Mouse (Mus musculus) heart, adult 2 months (tissue): ENCODE results near the gene Mrpl45.

Experiments
- CTCF ChIP-seq: fragments of 200-600 bp; IDR thresholded peaks from 2 replicates; pipeline ENCODE4 v1.8.1; 2022; ENCODE audit warnings: antibody characterized with exemption, mild to moderate bottlenecking, moderate library complexity
- POLR2A ChIP-seq: fragments of 200-500 bp; IDR thresholded peaks from 2 replicates; pipeline ENCODE4 v1.6.1; 2011; ENCODE audit warnings: mild to moderate bottlenecking, low read depth, low read length, control low read depth; ENCODE audit not compliant: insufficient read depth

DNA sequence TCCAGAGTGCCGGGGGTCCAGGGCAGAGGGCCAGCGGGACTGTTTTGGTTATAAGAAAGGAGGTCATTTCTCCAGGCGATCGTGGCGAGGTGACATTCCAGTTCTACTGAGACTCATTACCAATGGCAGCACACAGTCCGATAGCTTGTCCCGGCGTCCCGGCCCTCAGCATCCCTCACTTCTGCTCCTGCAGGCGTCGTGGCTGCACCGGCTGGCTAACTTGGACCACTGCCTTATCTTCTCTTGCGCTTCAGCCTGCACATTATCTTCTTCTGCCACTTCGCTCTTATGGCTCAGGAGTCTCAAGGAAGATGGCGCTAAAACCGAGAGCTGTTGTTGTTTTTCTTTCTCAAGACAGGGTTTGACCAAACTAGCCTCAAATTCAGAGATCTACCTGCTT lies 14.1 kb upstream of the Mrpl45 start:
- TF ChIP-seq CTCF (no peak), POLR2A (no peak)
